Mouse (Mus musculus) stomach, embryonic 15.5 days (tissue): ENCODE measurements around the gene Pou3f1. TPM values are rescaled to one million over a fixed set of nuclear protein-coding genes. Genes with fewer than 3 reads are reported as not detected.

Experiments
- ATAC-seq: fragments of 200-750 bp; cut with Nextera tagmentation; 2 replicates; pipeline ENCODE4 v1.8.0; 2017; ENCODE audit warnings: low read depth, moderate number of reproducible peaks, moderate TSS enrichment; ENCODE audit not compliant: insufficient read depth, low FRiP score
- H3K27ac ChIP-seq: fragments of 300-500 bp; sonication (generic); 2 replicates; pipeline ENCODE4 v1.5.1; 2015; ENCODE audit warnings: mild to moderate bottlenecking, inconsistent platforms
- H3K27me3 ChIP-seq: fragments of 300-500 bp; sonication (generic); replicated peaks from 2 replicates; pipeline ENCODE4 v1.6.1; 2015; ENCODE audit warnings: inconsistent platforms
- H3K36me3 ChIP-seq: fragments of 300-500 bp; sonication (generic); 2 replicates; pipeline ENCODE4 v1.6.1; 2015; ENCODE audit warnings: inconsistent platforms
- H3K4me1 ChIP-seq: fragments of 300-500 bp; sonication (generic); 2 replicates; pipeline ENCODE4 v1.6.1; 2015; ENCODE audit warnings: inconsistent platforms
- H3K4me2 ChIP-seq: fragments of 300-500 bp; sonication (generic); 2 replicates; pipeline ENCODE4 v1.6.1; 2015; ENCODE audit warnings: mild to moderate bottlenecking, inconsistent platforms
- H3K4me3 ChIP-seq: fragments of 300-500 bp; sonication (generic); replicated peaks from 2 replicates; pipeline ENCODE4 v1.5.1; 2015; ENCODE audit warnings: inconsistent platforms
- H3K9ac ChIP-seq: fragments of 300-500 bp; sonication (generic); 2 replicates; pipeline ENCODE4 v1.6.1; 2015; ENCODE audit warnings: inconsistent platforms
- H3K9me3 ChIP-seq: fragments of 300-500 bp; sonication (generic); 2 replicates; pipeline ENCODE4 v1.6.1; 2016; ENCODE audit warnings: inconsistent platforms
- WGBS: fragments of 180-500 bp; shearing (Covaris S2); methylation state at CpG from one replicate; pipeline ENCODE4 v1.1.7; 2015; 5-methylcytosine and 5-hydroxymethylcytosine counted together
- polyA plus RNA-seq: library from polyadenylated mRNA; unstranded; fragments of >200 nt; fragmentation: Nextera tagmentation; extraction: Ambion mirVana; gene quantifications from 2 replicates; pipeline ENCODE4 v1.2.1, GENCODE M21; 2015

The Pou3f1 gene
- polyA plus RNA-seq, 1 experiment from 2014 or later, result 0.14 TPM

GRCm38 (mm10) chr4:124657781-124658180 lies 1.2 kb downstream of the Pou3f1 start:
- Histone ChIP-seq H3K36me3 (no peaks in the 10 kb centered on the region), H3K27me3 (peaks cover 93% of the 10 kb centered on the region), H3K9ac (no peak overlapping the region), H3K27ac (no peak overlapping the region), H3K4me3 (peak overlapping the region; percentile 63), H3K4me2 (peak overlapping the region; percentile 98), H3K4me1 (peaks cover 30% of the 10 kb centered on the region), H3K9me3 (no peaks in the 10 kb centered on the region)
- ATAC-seq, result peak; percentile 6; the same call in 1 of the 2 replicates
- WGBS, result under 1% methylated on average over 57 of the region's 61 CpGs

- ATAC-seq, result no peak
- peaks cover 30% of the 10 kb centered on the region for H3K4me1 ChIP-seq
- WGBS, result under 1% methylated on average over 39 of the region's 39 CpGs
- H3K4me3 ChIP-seq, result peak overlapping the region; percentile 63
- H3K27ac ChIP-seq, result no peak overlapping the region
- H3K9ac ChIP-seq, result no peak overlapping the region
- no peaks in the 10 kb centered on the region for H3K36me3 ChIP-seq
- peaks cover 92% of the 10 kb centered on the region for H3K27me3 ChIP-seq
- H3K4me2 ChIP-seq, result peak overlapping the region; percentile 98
- no peaks in the 10 kb centered on the region for H3K9me3 ChIP-seq
These were observed 1.8 kb downstream of the Pou3f1 start for GRCm38 (mm10) chr4:124658412-124658851.

GRCm38 (mm10) chr4:124659251-124660217 lies 2.9 kb downstream of the Pou3f1 start:
- 2% methylated on average over 67 of the region's 68 CpGs for WGBS
- H3K27ac ChIP-seq, result no peak overlapping the region
- peak overlapping the region; percentile 98 for H3K4me2 ChIP-seq
- H3K4me3 ChIP-seq, result peak overlapping the region; percentile 18
- H3K36me3 ChIP-seq, result no peaks in the 10 kb centered on the region
- H3K27me3 ChIP-seq, result peaks cover 88% of the 10 kb centered on the region
- peaks cover 30% of the 10 kb centered on the region for H3K4me1 ChIP-seq
- no peak for ATAC-seq
- H3K9me3 ChIP-seq, result no peaks in the 10 kb centered on the region
- no peak overlapping the region for H3K9ac ChIP-seq

- Histone ChIP-seq H3K4me1 (peaks cover 30% of the 10 kb centered on the region), H3K9ac (no peak overlapping the region), H3K4me2 (no peak overlapping the region), H3K9me3 (no peaks in the 10 kb centered on the region), H3K36me3 (no peaks in the 10 kb centered on the region), H3K27ac (no peak overlapping the region), H3K27me3 (peaks cover 85% of the 10 kb centered on the region), H3K4me3 (no peak overlapping the region)
- 49% methylated on average over 3 of the region's 3 CpGs for WGBS
- ATAC-seq, result no peak
These were observed 4.0 kb downstream of the Pou3f1 start for GRCm38 (mm10) chr4:124660603-124661002.

GRCm38 (mm10) chr4:124663034-124663433 lies 6.4 kb downstream of the Pou3f1 start:
- Histone ChIP-seq H3K27me3 (peaks cover 80% of the 10 kb centered on the region), H3K9me3 (no peaks in the 10 kb centered on the region), H3K4me1 (peaks cover 17% of the 10 kb centered on the region), H3K4me2 (no peak overlapping the region), H3K9ac (no peak overlapping the region), H3K4me3 (no peak overlapping the region), H3K27ac (no peak overlapping the region), H3K36me3 (no peaks in the 10 kb centered on the region)
- WGBS, result 54% methylated on average over 3 of the region's 3 CpGs
- ATAC-seq, result no peak

- Histone ChIP-seq H3K27me3 (peaks cover 76% of the 10 kb centered on the region), H3K27ac (no peak overlapping the region), H3K9me3 (no peaks in the 10 kb centered on the region), H3K4me3 (no peak overlapping the region), H3K9ac (no peak overlapping the region), H3K36me3 (no peaks in the 10 kb centered on the region), H3K4me1 (peaks cover 7% of the 10 kb centered on the region), H3K4me2 (no peak overlapping the region)
- WGBS, result 75% methylated on average over 9 of the region's 9 CpGs
- no peak for ATAC-seq
These were observed 7.6 kb downstream of the Pou3f1 start for GRCm38 (mm10) chr4:124664185-124664584.

GRCm38 (mm10) chr4:124664604-124665003 lies 8.0 kb downstream of the Pou3f1 start:
- Histone ChIP-seq H3K36me3 (no peaks in the 10 kb centered on the region), H3K9ac (no peak overlapping the region), H3K27me3 (peaks cover 71% of the 10 kb centered on the region), H3K4me3 (no peak overlapping the region), H3K4me2 (no peak overlapping the region), H3K9me3 (no peaks in the 10 kb centered on the region), H3K4me1 (0 out of 2 replicates have a peak, but pooled peaks cover 3% of the 10 kb centered on the region), H3K27ac (no peak overlapping the region)
- WGBS, result 66% methylated on average over 15 of the region's 15 CpGs
- ATAC-seq, result no peak

- 42% methylated on average over 14 of the region's 14 CpGs for WGBS
- H3K4me2 ChIP-seq, result no peak overlapping the region
- no peak overlapping the region for H3K9ac ChIP-seq
- no peaks in the 10 kb centered on the region for H3K9me3 ChIP-seq
- peaks cover 56% of the 10 kb centered on the region for H3K27me3 ChIP-seq
- no peak overlapping the region for H3K4me3 ChIP-seq
- ATAC-seq, result no peak
- peaks cover 5% of the 10 kb centered on the region; the same call in 1 of the 2 replicates for H3K4me1 ChIP-seq
- H3K27ac ChIP-seq, result no peak overlapping the region
- H3K36me3 ChIP-seq, result no peaks in the 10 kb centered on the region
These were observed 10.9 kb downstream of the Pou3f1 start for GRCm38 (mm10) chr4:124667476-124668033.

GRCm38 (mm10) chr4:124668078-124668477 lies 11.5 kb downstream of the Pou3f1 start:
- H3K4me1 ChIP-seq, result peaks cover 10% of the 10 kb centered on the region; the same call in 1 of the 2 replicates
- H3K36me3 ChIP-seq, result no peaks in the 10 kb centered on the region
- peaks cover 56% of the 10 kb centered on the region for H3K27me3 ChIP-seq
- no peak overlapping the region for H3K9ac ChIP-seq
- 21% methylated on average over 8 of the region's 8 CpGs for WGBS
- no peak overlapping the region for H3K27ac ChIP-seq
- no peak for ATAC-seq
- H3K4me2 ChIP-seq, result no peak overlapping the region
- H3K9me3 ChIP-seq, result no peaks in the 10 kb centered on the region
- no peak overlapping the region for H3K4me3 ChIP-seq

- Histone ChIP-seq H3K4me2 (no peak overlapping the region), H3K27me3 (peaks cover 45% of the 10 kb centered on the region), H3K9me3 (no peaks in the 10 kb centered on the region), H3K4me1 (peaks cover 15% of the 10 kb centered on the region; the same call in 1 of the 2 replicates), H3K27ac (no peak overlapping the region), H3K36me3 (no peaks in the 10 kb centered on the region), H3K9ac (no peak overlapping the region), H3K4me3 (no peak overlapping the region)
- no peak for ATAC-seq
- 71% methylated on average over 8 of the region's 8 CpGs for WGBS
These were observed 13.6 kb downstream of the Pou3f1 start for GRCm38 (mm10) chr4:124670232-124670631.

- no peaks in the 10 kb centered on the region for H3K36me3 ChIP-seq
- 22% methylated on average over 7 of the region's 7 CpGs for WGBS
- H3K4me1 ChIP-seq, result peaks cover 15% of the 10 kb centered on the region; the same call in 1 of the 2 replicates
- no peak overlapping the region for H3K4me2 ChIP-seq
- no peaks in the 10 kb centered on the region for H3K9me3 ChIP-seq
- H3K27me3 ChIP-seq, result peaks cover 37% of the 10 kb centered on the region
- no peak for ATAC-seq
- H3K9ac ChIP-seq, result no peak overlapping the region
- H3K27ac ChIP-seq, result no peak overlapping the region
- no peak overlapping the region for H3K4me3 ChIP-seq
These were observed 15.0 kb downstream of the Pou3f1 start for GRCm38 (mm10) chr4:124671583-124671982.
